Mouse (Mus musculus) testis, adult 2 months (tissue): ENCODE measurements around the gene Cnga1. TPM values are rescaled to one million over a fixed set of nuclear protein-coding genes. Genes with fewer than 3 reads are reported as not detected.

ENCODE experiments used
- H3K27ac ChIP-seq: fragments of 200-500 bp; 2 replicates; pipeline ENCODE4 v1.5.1; 2012; ENCODE audit warnings: low read depth, low read length; ENCODE audit not compliant: control insufficient read depth, insufficient read depth
- H3K27me3 ChIP-seq: fragments of 200-500 bp; 2 replicates; pipeline ENCODE4 v1.6.1; 2012; ENCODE audit warnings: mild to moderate bottlenecking, low read length, moderate library complexity; ENCODE audit not compliant: control insufficient read depth, insufficient read depth
- H3K36me3 ChIP-seq: fragments of 200-500 bp; 2 replicates; pipeline ENCODE4 v1.6.1; 2012; ENCODE audit warnings: mild to moderate bottlenecking, low read length; ENCODE audit not compliant: control insufficient read depth, insufficient read depth
- H3K4me1 ChIP-seq: fragments of 200-500 bp; 2 replicates; pipeline ENCODE4 v1.6.1; 2012; ENCODE audit warnings: low read length; ENCODE audit not compliant: control insufficient read depth, insufficient read depth
- H3K4me3 ChIP-seq: fragments of 200-500 bp; 2 replicates; pipeline ENCODE4 v1.5.1; 2012; ENCODE audit warnings: low read depth, mild to moderate bottlenecking, low read length, moderate library complexity, mixed read lengths; ENCODE audit not compliant: control insufficient read depth
- CTCF ChIP-seq: fragments of 200-500 bp; IDR thresholded peaks from 2 replicates; pipeline ENCODE4 v1.5.1; 2012; ENCODE audit warnings: low read depth, mild to moderate bottlenecking, inconsistent platforms, low read length, moderate library complexity; ENCODE audit not compliant: control insufficient read depth, insufficient read depth, insufficient replicate concordance
- POLR2A ChIP-seq: fragments of 200-500 bp; IDR thresholded peaks from 2 replicates; pipeline ENCODE4 v1.6.1; 2012; ENCODE audit warnings: low read depth, mild to moderate bottlenecking, inconsistent platforms, low read length, moderate library complexity; ENCODE audit not compliant: control insufficient read depth
- polyA plus RNA-seq: library from polyadenylated mRNA; depleted of rRNA; stranded (reverse); fragments of >200 nt; gene quantifications from 2 replicates; pipeline ENCODE4 v1.2.3, GENCODE M21; 2012; rRNA removed

Gene Cnga1
- 0.23 and 0.35 TPM in 2 replicates for polyA plus RNA-seq

DNA sequence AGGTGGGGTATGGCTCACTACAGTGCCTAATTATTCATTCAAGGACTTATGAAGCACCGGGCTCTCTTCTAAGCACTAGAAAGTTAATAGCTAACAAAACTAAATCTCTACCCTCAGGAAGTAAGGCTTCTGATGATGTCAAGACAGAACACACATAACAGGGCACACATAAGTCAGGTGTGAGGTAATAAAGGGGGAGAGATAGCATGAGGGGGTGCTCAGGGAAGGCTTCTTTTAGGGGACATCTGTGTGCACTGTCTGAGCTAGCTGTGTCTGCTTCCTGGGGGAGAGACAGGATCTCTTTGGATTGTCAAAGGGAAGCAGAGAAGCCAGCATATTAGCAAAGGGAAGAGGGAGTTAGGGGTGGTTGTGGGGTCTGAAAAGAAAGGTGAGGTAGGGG, at the start of gene Cnga1:
Gene Cnga1, minus strand, starts transcription at position 101 of the 400 bp plus-strand sequence.
- H3K36me3 ChIP-seq = no peaks in the 10 kb centered on the region
- H3K27me3 ChIP-seq = no peaks in the 10 kb centered on the region
- no peak for TF ChIP-seq CTCF
- TF ChIP-seq POLR2A = no peak
- H3K4me1 ChIP-seq = peaks cover 12% of the 10 kb centered on the region
- peak within 1 kb of the TSS; percentile 35 for H3K4me3 ChIP-seq
- no peak within 1 kb of the TSS for H3K27ac ChIP-seq

DNA sequence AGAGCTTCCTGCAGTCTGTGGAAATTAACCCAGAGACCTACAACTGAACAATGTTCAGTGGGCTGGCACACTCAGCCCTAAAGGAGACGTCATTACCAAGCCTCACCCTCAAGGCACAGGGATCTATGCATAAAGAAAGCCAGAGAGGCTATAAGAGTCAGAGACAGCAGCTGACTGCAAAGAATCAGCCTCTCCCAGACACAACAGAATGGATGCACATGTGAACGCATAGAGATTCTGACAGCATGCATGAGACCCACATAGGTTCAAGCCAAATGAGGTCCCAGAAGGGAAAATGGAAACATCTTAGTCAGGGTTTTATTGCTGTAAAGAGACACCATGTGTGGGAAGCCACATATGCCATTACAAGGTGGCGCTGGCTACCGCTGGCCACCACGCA, 46.4 kb upstream of the Cnga1 start:
- H3K4me3 ChIP-seq = no peak overlapping the region
- no peaks in the 10 kb centered on the region for H3K36me3 ChIP-seq
- H3K4me1 ChIP-seq = no peaks in the 10 kb centered on the region
- H3K27me3 ChIP-seq = no peaks in the 10 kb centered on the region
- no peak for TF ChIP-seq POLR2A
- TF ChIP-seq CTCF = no peak
- H3K27ac ChIP-seq = no peak overlapping the region

DNA sequence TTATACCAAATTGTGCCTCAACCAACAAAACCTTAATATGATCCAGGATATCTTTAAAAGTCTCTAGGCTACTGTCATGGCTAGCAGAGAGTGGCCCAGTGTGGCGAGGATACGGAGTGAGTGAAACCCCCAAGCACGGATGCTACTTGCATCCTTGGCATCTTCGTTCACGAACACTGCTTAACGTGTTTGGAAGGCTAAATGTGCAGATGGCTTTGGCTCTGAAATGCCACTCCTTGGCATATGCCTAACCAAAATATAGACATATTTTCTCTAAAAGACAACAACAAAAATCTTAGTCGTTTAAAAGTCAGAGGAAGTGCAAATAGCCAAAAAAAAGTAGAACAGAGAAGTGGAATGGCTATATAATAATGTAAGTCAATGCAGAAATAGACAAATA, 45.5 kb upstream of the Cnga1 start:
- no peaks in the 10 kb centered on the region for H3K27me3 ChIP-seq
- TF ChIP-seq POLR2A (no peak), CTCF (no peak)

DNA sequence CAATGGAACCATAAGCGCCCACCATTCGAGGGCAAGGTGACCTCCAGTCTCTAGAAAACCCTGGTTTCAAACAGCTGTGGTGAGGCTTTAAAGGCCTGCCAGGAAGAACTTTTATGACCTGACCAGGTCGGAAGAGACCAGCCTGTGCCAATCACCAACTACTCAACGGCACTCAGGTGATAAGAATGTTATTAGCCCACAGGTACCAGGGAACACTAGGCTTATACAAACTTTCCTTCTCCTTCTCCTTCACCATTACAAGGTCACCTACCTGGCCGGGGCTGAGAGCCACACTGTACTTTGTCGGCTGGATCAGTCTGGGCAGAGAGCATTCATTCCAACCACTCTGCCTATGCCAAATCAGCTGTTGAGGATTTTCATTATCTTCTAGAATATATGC, 37.4 kb upstream of the Cnga1 start:
- Histone ChIP-seq H3K36me3 (no peaks in the 10 kb centered on the region), H3K27ac (no peak overlapping the region), H3K4me3 (peak overlapping the region; percentile 49), H3K27me3 (no peaks in the 10 kb centered on the region), H3K4me1 (no peaks in the 10 kb centered on the region)
- TF ChIP-seq CTCF (no peak), POLR2A (no peak)

More for the DNA sequence above, 45.5 kb upstream of the Cnga1 start:
- no peaks in the 10 kb centered on the region for H3K36me3 ChIP-seq
- no peaks in the 10 kb centered on the region for H3K4me1 ChIP-seq
- no peak overlapping the region for H3K4me3 ChIP-seq
- no peak overlapping the region for H3K27ac ChIP-seq

DNA sequence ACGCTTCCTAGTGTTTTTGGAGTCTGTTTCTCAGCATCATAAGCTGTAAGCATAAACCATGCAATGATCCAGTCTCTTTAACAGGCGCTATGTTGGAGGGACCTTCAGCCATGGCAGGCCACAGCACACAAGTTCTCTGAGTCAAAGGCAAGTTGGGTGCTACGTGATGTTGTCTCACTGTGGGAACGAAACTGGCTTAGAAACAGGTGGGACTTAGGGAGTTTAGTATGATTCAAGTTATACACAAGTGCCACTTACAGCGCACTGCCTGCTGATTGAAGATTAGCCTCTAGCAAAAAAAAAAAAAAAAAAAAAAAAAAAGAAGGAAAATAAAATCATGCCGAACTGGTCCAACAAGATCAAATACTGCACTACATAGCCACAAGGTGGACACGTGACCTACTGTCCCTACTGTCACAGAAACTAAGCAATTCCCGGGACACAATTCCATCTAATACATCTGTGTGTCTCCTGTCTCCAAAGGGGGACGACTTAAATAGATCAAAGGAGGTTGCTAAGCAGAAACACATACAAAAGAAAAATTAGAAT, 31.0 kb upstream of the Cnga1 start:
- Histone ChIP-seq H3K4me1 (no peaks in the 10 kb centered on the region), H3K27ac (no peak overlapping the region)
- TF ChIP-seq POLR2A (no peak), CTCF (no peak)

DNA sequence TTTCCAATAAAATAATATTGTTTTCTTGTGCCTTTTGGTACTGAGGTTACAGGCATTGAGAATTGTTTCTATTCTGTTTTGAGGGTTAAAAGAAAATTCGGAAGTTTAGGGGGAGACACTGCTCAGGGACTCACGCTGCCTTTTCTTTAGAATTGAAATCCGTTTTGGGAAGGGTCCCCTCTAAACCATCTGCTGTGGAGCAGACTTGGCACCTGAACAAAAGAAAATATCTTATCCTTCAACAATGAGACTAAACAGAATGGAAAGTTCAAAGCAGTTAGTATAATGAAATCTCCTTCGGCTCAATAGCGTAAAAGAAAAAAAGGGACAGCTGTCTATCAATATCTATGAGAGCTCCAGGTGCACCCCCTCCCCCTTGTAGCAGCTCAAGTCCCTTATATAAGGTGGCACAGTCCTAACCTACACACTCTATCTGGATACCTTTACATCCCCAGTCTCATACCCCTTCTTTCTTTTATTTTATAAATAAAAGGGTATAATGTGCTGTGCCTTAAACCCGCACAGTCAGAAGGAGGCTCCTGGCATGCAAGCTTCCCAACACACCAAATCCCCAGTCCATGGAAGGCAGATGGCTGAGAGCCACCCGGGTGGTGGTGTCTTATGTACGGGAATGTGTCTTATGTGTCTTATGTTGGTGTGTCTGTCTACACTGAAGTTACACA, 27.1 kb upstream of the Cnga1 start:
- no peaks in the 10 kb centered on the region for H3K36me3 ChIP-seq
- H3K27ac ChIP-seq = no peak overlapping the region
- H3K4me1 ChIP-seq = no peaks in the 10 kb centered on the region
- H3K27me3 ChIP-seq = no peaks in the 10 kb centered on the region
- H3K4me3 ChIP-seq = no peak overlapping the region
- TF ChIP-seq POLR2A = no peak
- TF ChIP-seq CTCF = no peak

More for the DNA sequence above, 31.0 kb upstream of the Cnga1 start:
- H3K27me3 ChIP-seq = no peaks in the 10 kb centered on the region
- no peak overlapping the region for H3K4me3 ChIP-seq
- H3K36me3 ChIP-seq = no peaks in the 10 kb centered on the region

DNA sequence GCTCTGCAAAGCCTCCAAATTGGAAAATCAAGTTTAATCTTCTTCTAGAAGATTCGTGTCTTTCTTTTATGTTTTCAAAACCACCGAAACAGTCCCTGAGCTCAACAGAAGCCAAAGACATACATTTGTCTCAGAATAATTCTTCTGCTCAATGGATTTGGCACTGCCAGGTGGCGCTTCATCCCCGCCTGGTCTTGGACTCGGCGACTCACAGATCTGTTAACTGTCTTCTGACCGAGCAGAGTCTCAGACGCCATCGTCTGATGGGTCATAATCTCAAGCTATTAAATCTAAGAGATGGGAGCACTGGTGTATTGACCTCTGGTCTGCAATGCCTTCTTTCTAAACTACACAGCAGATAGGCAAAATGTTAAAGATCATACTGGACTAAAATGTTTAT, 24.3 kb upstream of the Cnga1 start:
- no peaks in the 10 kb centered on the region for H3K36me3 ChIP-seq
- no peak overlapping the region for H3K4me3 ChIP-seq
- no peak overlapping the region for H3K27ac ChIP-seq

More for the DNA sequence above, 24.3 kb upstream of the Cnga1 start:
- TF ChIP-seq POLR2A = no peak
- TF ChIP-seq CTCF = no peak
- no peaks in the 10 kb centered on the region for H3K27me3 ChIP-seq
- H3K4me1 ChIP-seq = no peaks in the 10 kb centered on the region
